Mouse (Mus musculus): ENCODE data around the gene D10Jhu81e. TPM values are rescaled to one million over a fixed set of nuclear protein-coding genes. Genes with fewer than 3 reads are reported as not detected.

Gene D10Jhu81e
- polyA plus RNA-seq, 1 experiment, result 23.2 TPM

- TF ChIP-seq CTCF (IDR thresholded peaks at IDR 0.05; ENCODE audit: control insufficient read depth, insufficient read depth, insufficient replicate concordance, low read depth, low read length) (no peak), POLR2A (IDR thresholded peaks at IDR 0.05; ENCODE audit: control insufficient read depth, low read depth, low read length) (no peak)
- H3K4me1 ChIP-seq (ENCODE audit: control insufficient read depth, insufficient read depth, low read length), result no peaks in the 10 kb centered on the region
- H3K4me3 ChIP-seq (ENCODE audit: control insufficient read depth, low read depth, low read length), result no peak overlapping the region
- no peaks in the 10 kb centered on the region for H3K36me3 ChIP-seq (ENCODE audit: control insufficient read depth, insufficient read depth, low read length)
- H3K27ac ChIP-seq (ENCODE audit: control insufficient read depth, insufficient read depth, low read depth, low read length), result no peak overlapping the region
- no peaks in the 10 kb centered on the region for H3K27me3 ChIP-seq (ENCODE audit: control insufficient read depth, insufficient read depth, low read length)
Measured at GRCm38 (mm10) chr10:78115153-78115552, 54.4 kb downstream of the D10Jhu81e start.

- TF ChIP-seq POLR2A (IDR thresholded peaks at IDR 0.05; ENCODE audit: control insufficient read depth, low read depth, low read length) (no peak), CTCF (IDR thresholded peaks at IDR 0.05; ENCODE audit: control insufficient read depth, insufficient read depth, insufficient replicate concordance, low read depth, low read length) (no peak)
- Histone ChIP-seq H3K27ac (ENCODE audit: control insufficient read depth, insufficient read depth, low read depth, low read length) (no peak overlapping the region), H3K27me3 (ENCODE audit: control insufficient read depth, insufficient read depth, low read length) (no peaks in the 10 kb centered on the region), H3K4me1 (ENCODE audit: control insufficient read depth, insufficient read depth, low read length) (no peaks in the 10 kb centered on the region), H3K4me3 (ENCODE audit: control insufficient read depth, low read depth, low read length) (no peak overlapping the region), H3K36me3 (ENCODE audit: control insufficient read depth, insufficient read depth, low read length) (no peaks in the 10 kb centered on the region)
Measured at GRCm38 (mm10) chr10:78114521-78115092, 55.0 kb downstream of the D10Jhu81e start.

Other genes starting within 250 kb of the D10Jhu81e start
- gene Trpm2, start 199.2 kb downstream of the D10Jhu81e start, polyA plus RNA-seq (2012; rRNA removed), result 0.17 and 0.30 TPM in 2 replicates
- gene 1810043G02Rik, start 191.3 kb downstream of the D10Jhu81e start, polyA plus RNA-seq (2012; rRNA removed), result 61.7 and 72.6 TPM in 2 replicates
- gene Pfkl, start 159.7 kb downstream of the D10Jhu81e start, polyA plus RNA-seq (2012; rRNA removed), result 16.3 and 18.3 TPM in 2 replicates
- 15.7 and 16.2 TPM in 2 replicates for gene Dnmt3l, start 127.8 kb downstream of the D10Jhu81e start, polyA plus RNA-seq (2012; rRNA removed)
- 1.7 and 1.8 TPM in 2 replicates for gene Aire, start 126.2 kb downstream of the D10Jhu81e start, polyA plus RNA-seq (2012; rRNA removed)
- gene Icosl, start 100.5 kb downstream of the D10Jhu81e start, polyA plus RNA-seq (2012; rRNA removed), result 2.2 and 3.1 TPM in 2 replicates
- 5.8 and 6.4 TPM in 2 replicates for gene Pwp2, start 15.4 kb upstream of the D10Jhu81e start, polyA plus RNA-seq (2012; rRNA removed)
- gene Trappc10, start 74.9 kb upstream of the D10Jhu81e start, polyA plus RNA-seq (2012; rRNA removed), result 20.3 and 20.4 TPM in 2 replicates
- 1,109 and 1,110 TPM in 2 replicates for gene Agpat3, start 182.7 kb upstream of the D10Jhu81e start, polyA plus RNA-seq (2012; rRNA removed)
- 349 and 360 TPM in 2 replicates for gene Rrp1, start 243.3 kb upstream of the D10Jhu81e start, polyA plus RNA-seq (2012; rRNA removed)